2 mouse cellular contexts compared by ENCODE assay signal in the genomic region with DNA sequence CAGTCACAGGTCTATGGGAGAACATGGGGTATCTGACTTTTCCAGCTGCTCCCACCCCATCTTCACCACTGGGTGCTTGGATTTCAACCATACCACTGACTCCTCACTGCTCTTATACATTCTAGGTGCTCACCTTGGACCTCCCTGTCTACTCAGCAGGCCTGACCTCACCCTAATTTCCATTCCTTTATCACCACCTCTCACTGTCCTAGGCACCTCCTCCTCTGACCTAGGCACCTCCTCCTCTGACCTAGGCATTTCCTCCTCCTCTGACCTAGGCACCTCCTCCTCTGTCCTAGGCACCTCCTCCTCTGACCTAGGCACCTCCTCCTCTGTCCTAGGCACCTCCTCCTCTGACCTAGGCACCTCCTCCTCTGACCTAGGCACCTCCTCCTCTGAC. TPM values are rescaled to one million over a fixed set of nuclear protein-coding genes. Genes with fewer than 3 reads are reported as not detected.
"Had no signal": no experiment of that assay in that cellular context is flagged by ENCODE, and none has a peak within 500 bp of the region (broad histone marks: within the 10 kb centered on the region; RNA-seq: fewer than 3 reads in every experiment).

No protein-coding gene starts in this region.

RNA-seq across cellular contexts. Expression of gene Emilin3, which starts 45.2 kb away (rescaled TPM):
- total RNA-seq: common myeloid progenitor, adult 5-6 weeks; granulocyte monocyte progenitor cell, adult 5-6 weeks had no signal
